Mouse (Mus musculus): Measurements from ENCODE around the gene Tnfrsf9.

Tnfrsf9 gene

GRCm38 (mm10) chr4:150979455-150979854, 65.1 kb downstream of the Tnfrsf9 start:
- DNase-seq (ENCODE audit: low read depth in 2 of 2, low spot score in 2 of 2): no peak

GRCm38 (mm10) chr4:150980153-150980552, 65.8 kb downstream of the Tnfrsf9 start:
- DNase-seq (ENCODE audit: low read depth in 2 of 2, low spot score in 2 of 2): no peak

GRCm38 (mm10) chr4:150990148-150990547, 75.8 kb downstream of the Tnfrsf9 start:
- peak in 1 of 2 experiments; percentile 32 for DNase-seq (ENCODE audit: low read depth in 2 of 2, low spot score in 2 of 2)

Data from CD8-positive naive resting alpha-beta T cell, adult 2 months (primary cell).